Mouse (Mus musculus): ENCODE data around the gene Disp1. TPM values are rescaled to one million over a fixed set of nuclear protein-coding genes. Genes with fewer than 3 reads are reported as not detected.
A peak's percentile ranks its signal among the peaks of the same experiment; 100 is the strongest.

Disp1 gene
- total RNA-seq, 1 experiment from 2014 or later: 12.5 TPM

- no peak for DNase-seq
Observed at GRCm38 (mm10) chr1:183084085-183085050, 137.0 kb downstream of the Disp1 start.

GRCm38 (mm10) chr1:183082436-183082835, 138.9 kb downstream of the Disp1 start:
- no peak for DNase-seq

GRCm38 (mm10) chr1:183081126-183081525, 140.2 kb downstream of the Disp1 start:
- no peak for DNase-seq

- DNase-seq: no peak
Observed at GRCm38 (mm10) chr1:183075121-183075822, 146.1 kb downstream of the Disp1 start.

DNA sequence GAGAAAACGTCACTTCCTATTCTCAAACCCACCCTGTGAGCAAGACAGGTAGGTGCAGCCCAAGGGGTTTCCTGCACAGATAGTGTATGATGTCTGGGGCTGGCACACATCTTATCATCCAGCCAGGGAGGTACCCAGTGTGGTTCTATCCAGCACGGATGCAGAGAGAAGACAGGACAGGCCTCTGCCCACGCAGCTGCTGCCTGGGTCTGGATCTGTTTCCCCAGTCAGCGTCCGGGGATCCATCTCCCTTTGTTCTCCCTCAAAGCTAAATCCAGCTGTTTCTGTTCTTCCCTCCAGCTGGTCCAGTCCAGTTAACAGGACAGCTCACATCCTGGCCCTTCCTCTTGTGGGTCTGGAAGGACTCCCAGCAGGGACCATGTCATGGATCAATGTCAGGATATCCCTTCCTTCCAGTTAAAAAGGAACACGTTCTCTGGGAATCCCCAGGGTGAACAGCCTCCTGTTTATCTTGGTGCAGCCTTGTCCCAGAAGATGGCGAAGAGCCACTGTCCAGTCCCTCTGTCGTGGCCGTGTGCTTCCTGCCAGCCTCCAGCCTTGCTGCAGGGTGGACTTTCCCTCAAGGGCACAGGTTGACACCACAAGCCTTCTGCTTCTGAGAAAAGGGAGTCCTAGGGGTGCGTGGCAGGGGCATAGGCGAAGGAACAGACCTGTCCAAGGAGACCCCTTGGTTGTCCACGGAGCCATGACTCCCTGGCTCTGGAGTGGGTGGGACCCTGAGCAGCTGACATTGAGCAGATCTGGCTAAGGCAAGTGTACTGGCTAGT, 148.9 kb downstream of the Disp1 start:
- DNase-seq: peak; percentile 55

DNA sequence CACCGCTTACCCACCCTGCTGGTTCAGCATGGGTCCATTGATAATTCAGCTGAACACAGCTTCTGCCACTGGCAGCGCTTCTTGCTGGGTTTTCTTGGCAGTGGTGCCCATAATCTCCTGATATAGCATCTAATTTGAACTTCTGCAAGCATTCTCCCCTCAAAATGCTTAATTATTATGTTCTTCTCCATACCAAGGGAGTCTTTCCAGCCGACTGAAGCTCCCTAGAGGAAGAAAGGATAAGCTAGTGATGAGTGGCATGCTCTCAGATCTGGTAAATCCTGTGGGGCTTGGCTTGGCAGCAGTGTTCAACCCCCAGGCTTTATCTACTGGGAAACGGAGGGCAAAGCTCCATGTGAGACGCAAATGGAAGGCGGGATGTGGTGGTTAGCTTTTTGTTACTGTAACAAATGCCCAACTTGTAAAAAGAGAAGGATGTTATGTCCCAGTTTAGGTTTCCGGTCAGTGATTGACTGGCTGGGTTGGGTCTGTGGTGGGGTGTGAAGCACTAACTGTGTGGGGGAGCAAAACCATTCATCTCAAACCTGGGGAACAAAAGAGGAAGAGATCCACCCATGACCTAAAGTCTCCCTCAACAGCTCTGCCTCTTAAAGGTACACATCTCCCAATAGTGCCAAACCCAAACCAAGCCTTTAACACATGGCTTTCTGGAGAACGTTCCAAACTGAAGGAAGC, 151.2 kb downstream of the Disp1 start:
- DNase-seq: no peak

- DNase-seq: peak; percentile 23
Observed at GRCm38 (mm10) chr1:183067807-183068206, 153.5 kb downstream of the Disp1 start.

DNA sequence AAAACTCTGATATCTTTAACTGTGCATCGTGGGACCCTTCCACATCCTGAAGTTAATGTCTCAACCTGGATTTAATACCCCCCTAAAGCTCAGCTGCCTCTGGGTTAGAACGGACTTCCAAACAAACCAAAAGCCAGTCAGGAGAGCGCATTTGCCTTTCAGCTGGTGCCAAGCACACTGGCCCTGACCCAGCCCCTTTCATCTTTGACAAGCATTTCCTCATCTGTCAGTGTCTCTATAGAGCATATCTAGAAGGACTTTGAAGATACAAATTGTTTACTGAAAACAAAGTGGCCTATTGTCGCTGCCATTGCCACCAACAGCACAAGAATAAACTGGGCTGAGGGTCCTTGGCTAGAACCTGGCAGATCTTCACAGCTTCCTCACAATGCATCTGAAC, 154.3 kb downstream of the Disp1 start:
- DNase-seq: peak; percentile 75

GRCm38 (mm10) chr1:183060611-183061010, 160.7 kb downstream of the Disp1 start:
- no peak for DNase-seq

- DNase-seq: peak; percentile 56
Observed at GRCm38 (mm10) chr1:183056289-183056655, 165.1 kb downstream of the Disp1 start.

DNA sequence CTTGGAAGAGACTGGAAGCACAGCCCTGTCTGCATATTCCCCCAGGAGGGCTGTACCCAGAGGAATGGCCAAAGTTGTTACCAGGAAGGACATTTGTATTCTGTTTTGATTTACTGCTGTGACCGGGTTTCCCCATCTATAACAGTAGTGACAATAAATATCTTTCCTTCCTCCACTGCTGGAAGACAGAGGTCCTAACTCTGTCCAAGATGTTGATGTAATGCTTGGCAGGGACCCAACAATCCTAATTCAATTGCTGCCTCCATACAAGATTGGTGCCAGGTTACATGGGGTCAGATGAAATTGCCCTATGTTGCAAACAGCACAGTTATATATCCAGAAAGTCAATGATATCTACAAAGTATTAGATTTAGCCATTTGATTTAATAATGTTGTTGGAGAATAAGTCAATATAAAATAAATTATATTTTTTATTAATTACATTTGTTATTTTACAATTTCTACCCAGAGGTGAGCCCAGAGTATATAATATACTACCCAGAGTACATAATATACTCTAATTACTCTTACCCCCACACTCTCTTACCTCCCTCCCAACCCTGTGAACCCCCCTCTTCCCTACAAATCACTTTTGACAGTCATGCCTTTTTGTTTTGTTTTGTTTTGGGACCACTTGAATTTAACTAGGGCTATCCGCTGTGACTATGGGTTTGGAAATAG, 165.6 kb downstream of the Disp1 start:
- DNase-seq: peak; percentile 79

GRCm38 (mm10) chr1:183052663-183053062, 168.7 kb downstream of the Disp1 start:
- no peak for DNase-seq

GRCm38 (mm10) chr1:183049295-183049694, 172.0 kb downstream of the Disp1 start:
- no peak for DNase-seq

- no peak for DNase-seq
Observed at GRCm38 (mm10) chr1:183047913-183048523, 173.3 kb downstream of the Disp1 start.

GRCm38 (mm10) chr1:183047191-183047912, 174.0 kb downstream of the Disp1 start:
- peak; percentile 64 for DNase-seq

GRCm38 (mm10) chr1:183046081-183046480, 175.2 kb downstream of the Disp1 start:
- DNase-seq: no peak

GRCm38 (mm10) chr1:183043161-183043812, 178.0 kb downstream of the Disp1 start:
- no peak for DNase-seq

DNA sequence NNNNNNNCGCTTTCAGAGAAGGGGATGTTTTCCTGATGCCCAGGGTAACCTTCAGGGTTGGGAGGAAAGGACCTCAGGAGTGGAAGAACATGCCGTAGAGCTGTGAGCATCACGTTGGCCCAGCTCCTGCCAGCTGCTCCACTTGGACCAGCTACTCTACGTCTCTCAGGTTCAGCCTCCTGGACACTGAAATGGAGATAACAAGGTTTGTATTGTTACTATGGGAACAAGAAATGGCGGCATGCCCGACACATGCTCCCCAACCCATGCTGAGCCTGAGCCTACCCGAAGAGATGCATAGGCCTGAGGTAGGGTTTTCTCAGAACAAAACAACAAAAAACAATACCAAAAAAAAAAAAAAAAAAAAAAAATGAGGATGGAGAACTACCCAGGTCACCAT, 179.6 kb downstream of the Disp1 start:
- no peak for DNase-seq

- DNase-seq: peak; percentile 76
Observed at GRCm38 (mm10) chr1:183040847-183041382, 180.4 kb downstream of the Disp1 start.

All from adrenal gland, postnatal 14 days (tissue).